Mouse (Mus musculus): ENCODE results near the gene Commd6. TPM values are rescaled to one million over a fixed set of nuclear protein-coding genes. Genes with fewer than 3 reads are reported as not detected.
"Not testable (repeated sequence)": the region's sequence is repeated elsewhere in the genome, so short reads cannot be mapped to it uniquely, and the experiment has no call there.

Commd6 gene
- polyA plus RNA-seq, 1 experiment from 2014 or later, result 87.2 TPM

- H3K4me1 ChIP-seq; H3K36me3 ChIP-seq; H3K4me2 ChIP-seq (replicated peaks); H3K4me3 ChIP-seq; H3K9me3 ChIP-seq; H3K27ac ChIP-seq; ATAC-seq (ENCODE audit: insufficient number of reproducible peaks, insufficient read depth, low FRiP score, low TSS enrichment); H3K9ac ChIP-seq; H3K27me3 ChIP-seq: not testable (repeated sequence)
- 32% methylated on average over 3 of the region's 4 CpGs for WGBS
Measured at GRCm38 (mm10) chr14:101588209-101588991, 52.1 kb downstream of the Commd6 start.

- not testable (repeated sequence) for H3K27ac ChIP-seq; H3K27me3 ChIP-seq; H3K4me2 ChIP-seq (replicated peaks); H3K4me1 ChIP-seq; H3K4me3 ChIP-seq; H3K9ac ChIP-seq; H3K36me3 ChIP-seq; H3K9me3 ChIP-seq
- 0 out of 2 replicates have a peak, but pooled peaks have one; percentile 47 for ATAC-seq (ENCODE audit: insufficient number of reproducible peaks, insufficient read depth, low FRiP score, low TSS enrichment)
- 48% methylated on average over 5 of the region's 6 CpGs for WGBS
Measured at GRCm38 (mm10) chr14:101587366-101588040, 53.0 kb downstream of the Commd6 start.

GRCm38 (mm10) chr14:101586096-101586495 is 54.4 kb downstream of the Commd6 start:
- H3K36me3 ChIP-seq, result no peaks in the 10 kb centered on the region
- no peaks in the 10 kb centered on the region for H3K9me3 ChIP-seq
- no peaks in the 10 kb centered on the region for H3K27me3 ChIP-seq
- 51% methylated on average over 7 of the region's 7 CpGs for WGBS
- no peak for ATAC-seq (ENCODE audit: insufficient number of reproducible peaks, insufficient read depth, low FRiP score, low TSS enrichment)
- no peak overlapping the region for H3K4me3 ChIP-seq
- H3K4me1 ChIP-seq, result no peaks in the 10 kb centered on the region
- H3K27ac ChIP-seq, result no peak overlapping the region
- no peak overlapping the region for H3K9ac ChIP-seq
- H3K4me2 ChIP-seq (replicated peaks), result no peak overlapping the region

Other genes with a start within 250 kb of the Commd6 start
- 9.4 and 11.1 TPM in 2 replicates for gene Tbc1d4, start 31.5 kb downstream of the Commd6 start, polyA plus RNA-seq (2016; fragmentation: Nextera tagmentation; extraction: Ambion mirVana)
- 127 and 131 TPM in 2 replicates for gene Uchl3, start 13.3 kb upstream of the Commd6 start, polyA plus RNA-seq (2016; fragmentation: Nextera tagmentation; extraction: Ambion mirVana)
- gene Gm9922, start 89.1 kb upstream of the Commd6 start, polyA plus RNA-seq (2016; fragmentation: Nextera tagmentation; extraction: Ambion mirVana), result 2.0 and 2.3 TPM in 2 replicates
- 10.6 and 13.8 TPM in 2 replicates for gene Lmo7, start 89.3 kb upstream of the Commd6 start, polyA plus RNA-seq (2016; fragmentation: Nextera tagmentation; extraction: Ambion mirVana)

Measured in embryonic facial prominence, embryonic 12.5 days (tissue).